Comparison of ENCODE assay signal across 13 mouse cellular contexts in genomic region chr7:83811916-83812315, GRCm38 (mm10). TPM values are rescaled to one million over a fixed set of nuclear protein-coding genes. Genes with fewer than 3 reads are reported as not detected.
DNase-seq lines count a peak whose midpoint lies in the region; ATAC-seq and TF ChIP-seq lines count a peak whose summit lies in the region.
"Had no signal": no experiment of that assay in that cellular context is flagged by ENCODE, and none has a peak within 500 bp of the region (broad histone marks: within the 10 kb centered on the region; RNA-seq: fewer than 3 reads in every experiment).

No protein-coding gene starts in this region.

- no peak for ATAC-seq in lung, embryonic 16.5 days (ENCODE audit: low read depth)
- no peak for ATAC-seq in stomach, embryonic 15.5 days (ENCODE audit: insufficient read depth, low FRiP score, low read depth)
- ATAC-seq in megakaryocyte-erythroid progenitor cell, adult 5-6 weeks (replicated peaks; ENCODE audit: low FRiP score, low TSS enrichment, poor library complexity, severe bottlenecking) = no peak
- ATAC-seq: CD4-positive, CD25-positive, alpha-beta regulatory T cell, adult 4 months; Patski had no signal

- no peak for TF ChIP-seq CTCF in heart, adult 2 months (IDR thresholded peaks at IDR 0.05)
- no peak for TF ChIP-seq CTCF in lung, adult 2 months (IDR thresholded peaks at IDR 0.05; ENCODE audit: insufficient read depth, low read length)

- no peak for TF ChIP-seq POLR2A in heart, adult 2 months (IDR thresholded peaks at IDR 0.05; ENCODE audit: insufficient read depth, low read depth, low read length)
- TF ChIP-seq POLR2A in lung, adult 2 months (IDR thresholded peaks at IDR 0.05; ENCODE audit: borderline replicate concordance, extremely low read depth, low read depth, low read length) = no peak

- no peak overlapping the region for H3K4me2 ChIP-seq in lung, embryonic 16.5 days (ENCODE audit: low read depth, low read length)
- no peak overlapping the region for H3K4me2 ChIP-seq in stomach, embryonic 15.5 days

- H3K27me3 ChIP-seq in heart, adult 2 months (ENCODE audit: control insufficient read depth, insufficient read depth, low read length) = no peaks in the 10 kb centered on the region
- no peaks in the 10 kb centered on the region for H3K27me3 ChIP-seq in lung, embryonic 16.5 days (ENCODE audit: control insufficient read depth, insufficient read depth, low read depth, low read length)
- no peaks in the 10 kb centered on the region for H3K27me3 ChIP-seq in stomach, embryonic 15.5 days (replicated peaks)
- H3K27me3 ChIP-seq: Patski had no signal

- no peak overlapping the region for H3K4me3 ChIP-seq in heart, adult 2 months
- H3K4me3 ChIP-seq in lung, embryonic 16.5 days (ENCODE audit: low read length) = no peak overlapping the region
- no peak overlapping the region for H3K4me3 ChIP-seq in lung, adult 2 months (replicated peaks; ENCODE audit: extremely low read depth, low read depth, low read length)
- H3K4me3 ChIP-seq in stomach, embryonic 15.5 days (replicated peaks) = no peak overlapping the region

- intact Hi-C loops in heart, adult 2 months (cut with DNase I) = loop anchor here (5.0 kb wide), 1 partner anchor 945 kb away; the partner anchor contains the start of gene Mex3b
- intact Hi-C loops in heart, postnatal 25 days (cut with DNase I) = no loop called here

- no peak for DNase-seq in heart, adult 2 months
- no peak for DNase-seq in heart, postnatal 25 days (ENCODE audit: low spot score)
- no peak for DNase-seq in lung, adult 2 months
- peak; percentile 39 for DNase-seq in kidney, postnatal 14 days
- DNase-seq in cerebellum, postnatal 25 days = no peak
- DNase-seq: embryo, embryonic 11 days; retina, postnatal 1 day had no signal

- no peaks in the 10 kb centered on the region for H3K9me3 ChIP-seq in lung, embryonic 16.5 days (ENCODE audit: control insufficient read depth, low read length)
- no peaks in the 10 kb centered on the region for H3K9me3 ChIP-seq in stomach, embryonic 15.5 days

- no peaks in the 10 kb centered on the region for H3K79me2 ChIP-seq in heart, adult 2 months (replicated peaks; ENCODE audit: control insufficient read depth, insufficient read depth, low read length)

- TF ChIP-seq EP300 in heart, adult 2 months (IDR thresholded peaks at IDR 0.05; ENCODE audit: insufficient read depth, low read depth, low read length) = no peak

- no peak overlapping the region for H3K9ac ChIP-seq in heart, adult 2 months (ENCODE audit: low read depth, low read length)
- no peak overlapping the region for H3K9ac ChIP-seq in lung, embryonic 16.5 days (ENCODE audit: low read length)
- H3K9ac ChIP-seq in stomach, embryonic 15.5 days = no peak overlapping the region

- peaks cover 19% of the 10 kb centered on the region for H3K4me1 ChIP-seq in heart, adult 2 months (ENCODE audit: control insufficient read depth, insufficient read depth, low read length)
- H3K4me1 ChIP-seq in lung, embryonic 16.5 days (replicated peaks; ENCODE audit: control insufficient read depth, insufficient read depth, low read length) = peaks cover 49% of the 10 kb centered on the region
- peaks cover 16% of the 10 kb centered on the region for H3K4me1 ChIP-seq in lung, adult 2 months (ENCODE audit: control insufficient read depth, insufficient read depth, low read length)
- peaks cover 22% of the 10 kb centered on the region for H3K4me1 ChIP-seq in stomach, embryonic 15.5 days

- 54% methylated on average over 8 of the region's 8 CpGs for WGBS in heart, adult 2 months
- WGBS in lung, embryonic 16.5 days = 49% methylated on average over 8 of the region's 8 CpGs
- WGBS in lung, adult 2 months = 54% methylated on average over 8 of the region's 8 CpGs
- 59% methylated on average over 8 of the region's 8 CpGs for WGBS in stomach, embryonic 15.5 days

- H3K36me3 ChIP-seq in heart, adult 2 months (ENCODE audit: control insufficient read depth, insufficient read depth, low read length) = no peaks in the 10 kb centered on the region; the same call in 1 of the 2 replicates
- no peaks in the 10 kb centered on the region for H3K36me3 ChIP-seq in lung, embryonic 16.5 days (ENCODE audit: control insufficient read depth, insufficient read depth, low read length)
- no peaks in the 10 kb centered on the region for H3K36me3 ChIP-seq in stomach, embryonic 15.5 days

- H3K27ac ChIP-seq in heart, adult 2 months = peak overlapping the region; percentile 69
- peak overlapping the region; percentile 85 for H3K27ac ChIP-seq in lung, embryonic 16.5 days (ENCODE audit: low read length)
- peak overlapping the region; percentile 64; the same call in 1 of the 2 replicates for H3K27ac ChIP-seq in stomach, embryonic 15.5 days

RNA-seq across cellular contexts. Expression of gene Cfap161, which starts 17.2 kb away (rescaled TPM):
- not detected for total RNA-seq in heart, adult 2 months (2021)
- polyA plus RNA-seq in heart, adult 2 months (2012; rRNA removed) = 0.35 and 0.50 TPM in 2 replicates
- total RNA-seq in heart, postnatal 25 days (2021) = not detected
- polyA plus RNA-seq in lung, embryonic 16.5 days (2015; fragmentation: Nextera tagmentation; extraction: Ambion mirVana) = 7.4 and 8.4 TPM in 2 replicates
- polyA plus RNA-seq in lung, adult 2 months (2012; rRNA removed) = 2.3 and 3.3 TPM in 2 replicates
- 0.32 TPM in 1 of 2 replicates, not detected in the other for polyA plus RNA-seq in stomach, embryonic 15.5 days (2015; fragmentation: Nextera tagmentation; extraction: Ambion mirVana)
- total RNA-seq in megakaryocyte-erythroid progenitor cell, adult 5-6 weeks (2014; fragmentation: Nextera tagmentation) = not detected in 2 replicates
- not detected in 2 replicates for total RNA-seq in megakaryocyte-erythroid progenitor cell, adult 5-6 weeks (2017)
- total RNA-seq: megakaryocyte, adult 5-6 weeks had no signal
- polyA plus RNA-seq: CD4-positive, CD25-positive, alpha-beta regulatory T cell, adult 4 months; Patski had no signal
